In genomic region chr11:100643612-100644575, GRCm38 (mm10) we compare ENCODE assay signal across 17 mouse cellular contexts. TPM values are rescaled to one million over a fixed set of nuclear protein-coding genes. Genes with fewer than 3 reads are reported as not detected.
DNase-seq lines count a peak whose midpoint lies in the region; ATAC-seq lines count a peak whose summit lies in the region.
"Had no signal": no experiment of that assay in that cellular context is flagged by ENCODE, and none has a peak within 500 bp of the region (broad histone marks: within the 10 kb centered on the region; RNA-seq: fewer than 3 reads in every experiment).

No protein-coding gene starts in this region.

- H3K27me3 ChIP-seq in neural tube, embryonic 13.5 days = peaks cover 34% of the 10 kb centered on the region

- no peaks in the 10 kb centered on the region for H3K36me3 ChIP-seq in neural tube, embryonic 13.5 days
- H3K36me3 ChIP-seq: midbrain, embryonic 12.5 days had no signal

- peak; percentile 61 for DNase-seq in adrenal gland, postnatal 10 days
- no peak for DNase-seq in adrenal gland, adult 8-10 months
- DNase-seq in kidney, postnatal 10 days = peak; percentile 28
- no peak for DNase-seq in kidney, adult 11 months
- DNase-seq in neural tube, embryonic 10.5 days (ENCODE audit: extremely low spot score, low spot score) = no peak
- DNase-seq in right cerebral cortex, postnatal 10 days (ENCODE audit: low spot score in 2 of 2) = peak; percentile 49 to 54
- DNase-seq in cerebellum, adult 9-11 months = no peak
- DNase-seq: cerebellum, postnatal 14 days; embryo, embryonic 11 days; heart, postnatal 4 days; kidney, adult 9 months; liver; liver, postnatal 0 days; thymus, postnatal 4 days had no signal

- peaks cover 23% of the 10 kb centered on the region for H3K4me1 ChIP-seq in neural tube, embryonic 13.5 days (replicated peaks)

- no peaks in the 10 kb centered on the region for H3K9me3 ChIP-seq in neural tube, embryonic 13.5 days
- H3K9me3 ChIP-seq: midbrain, embryonic 12.5 days had no signal

- 57% methylated on average over 15 of the region's 15 CpGs for WGBS in neural tube, embryonic 13.5 days

- no peak overlapping the region for H3K9ac ChIP-seq in neural tube, embryonic 13.5 days
- H3K9ac ChIP-seq: liver, postnatal 0 days; midbrain, embryonic 12.5 days had no signal

- H3K4me3 ChIP-seq in neural tube, embryonic 13.5 days = no peak overlapping the region
- H3K4me3 ChIP-seq: midbrain, embryonic 12.5 days had no signal

- H3K4me2 ChIP-seq in neural tube, embryonic 13.5 days = no peak overlapping the region
- H3K4me2 ChIP-seq: midbrain, embryonic 12.5 days had no signal

- no peak for ATAC-seq in neural tube, embryonic 13.5 days (ENCODE audit: low read depth)
- ATAC-seq: inflammation-experienced regulatory T-cells, adult 6 months; liver, postnatal 0 days had no signal

- H3K27ac ChIP-seq in neural tube, embryonic 13.5 days (replicated peaks) = 0 out of 2 replicates have a peak overlapping the region, but pooled peaks have one; percentile 1
- H3K27ac ChIP-seq: midbrain, embryonic 12.5 days had no signal

RNA-seq across cellular contexts. Expression of gene Dnajc7, which starts 23.9 kb away (rescaled TPM):
- 100 to 1,000 TPM; 212 to 265 TPM for total RNA-seq in adrenal gland, postnatal 10 days (2021)
- total RNA-seq in adrenal gland, adult 8-10 months (2022) = 100 to 1,000 TPM; 204 to 279 (median 249) TPM
- polyA plus RNA-seq in neural tube, embryonic 13.5 days (2015; fragmentation: Nextera tagmentation; extraction: Ambion mirVana) = 304 and 317 TPM in 2 replicates

RNA-seq across cellular contexts. Expression of gene Nkiras2, which starts 24.9 kb away (rescaled TPM):
- 10 to 100 TPM; 44.9 to 54.3 TPM for total RNA-seq in adrenal gland, postnatal 10 days (2021)
- 10 to 100 TPM; 34.3 to 37.3 (median 36.7) TPM for total RNA-seq in adrenal gland, adult 8-10 months (2022)
- polyA plus RNA-seq in neural tube, embryonic 13.5 days (2015; fragmentation: Nextera tagmentation; extraction: Ambion mirVana) = 109 and 112 TPM in 2 replicates

RNA-seq across cellular contexts. Expression of gene Zfp385c, which starts 48.4 kb away (rescaled TPM):
- under 1 TPM; 0.42 to 0.67 TPM for total RNA-seq in adrenal gland, postnatal 10 days (2021)
- 1 to 10 TPM in 1 of 4 experiments, under 1 TPM in 3; 0.29 to 3.4 (median 0.66) TPM for total RNA-seq in adrenal gland, adult 8-10 months (2022)
- 0.10 and 0.21 TPM in 2 replicates for polyA plus RNA-seq in neural tube, embryonic 13.5 days (2015; fragmentation: Nextera tagmentation; extraction: Ambion mirVana)
- polyA plus RNA-seq: inflammation-experienced regulatory T-cells, adult 6 months; liver, postnatal 0 days had no signal

Comparison
In these comparisons a context has a peak if more than half of its experiments do, and no peak if none do; other contexts are left out.
1. DNase-seq: peak in adrenal gland, postnatal 10 days (single experiment), kidney, postnatal 10 days (single experiment) and right cerebral cortex, postnatal 10 days (2 of 2); none in adrenal gland, adult 8-10 months (single experiment), kidney, adult 11 months (single experiment), neural tube, embryonic 10.5 days (single experiment) and cerebellum, adult 9-11 months (single experiment).